Mouse (Mus musculus) CH12.LX (cell line): ENCODE data around the gene Rragd.

Source experiments
- CHD2 ChIP-seq: IDR thresholded peaks from 2 replicates; pipeline ENCODE4 v1.6.1; 2011; ENCODE audit warnings: low read length, improper control_type of control experiment
- CTCF ChIP-seq, 2 experiments: IDR thresholded peaks in 1 of 2; conservative IDR thresholded peaks in 1 of 2; 2 replicates each; pipeline ENCODE4 v1.5.1; 2011 to 2012; ENCODE audit warnings: low read depth in 2 of 2, low read length in 2 of 2, improper control_type of control experiment in 1 of 2, inconsistent platforms in 1 of 2, mild to moderate bottlenecking in 1 of 2, moderate library complexity in 1 of 2
- E2F4 ChIP-seq: IDR thresholded peaks from 2 replicates; pipeline ENCODE4 v1.6.1; 2011; ENCODE audit warnings: low read depth, low read length, improper control_type of control experiment; ENCODE audit not compliant: insufficient replicate concordance
- HCFC1 ChIP-seq: IDR thresholded peaks from 2 replicates; pipeline ENCODE4 v1.6.1; 2012; ENCODE audit warnings: low read depth, mild to moderate bottlenecking, inconsistent platforms, low read length, improper control_type of control experiment
- ZKSCAN1 ChIP-seq: IDR thresholded peaks from 2 replicates; pipeline ENCODE4 v1.6.1; 2012; ENCODE audit warnings: low read depth, inconsistent platforms, low read length, improper control_type of control experiment, borderline replicate concordance

GRCm38 (mm10) chr4:33006844-33007243 is 24.0 kb downstream of the Rragd start:
- TF ChIP-seq CHD2 (no peak), E2F4 (no peak), HCFC1 (no peak), ZKSCAN1 (no peak), CTCF (conservative IDR thresholded peaks at IDR 0.05 in 1 of 2, IDR thresholded peaks at IDR 0.05 in 1 of 2; ENCODE audit: low read depth in 2 of 2, low read length in 2 of 2) (no peak)
